Mouse (Mus musculus) frontal cortex, postnatal 36 days (tissue): ENCODE measurements around the gene Ptges3.
"Not testable (repeated sequence)": the region's sequence is repeated elsewhere in the genome, so short reads cannot be mapped to it uniquely, and the experiment has no call there.

Experiments
- DNase-seq, 2 experiments: peaks; one replicate each; pipeline ENCODE4 v3.0.0; 2022; ENCODE audit warnings: low spot score in 2 of 2

Ptges3 gene

DNA sequence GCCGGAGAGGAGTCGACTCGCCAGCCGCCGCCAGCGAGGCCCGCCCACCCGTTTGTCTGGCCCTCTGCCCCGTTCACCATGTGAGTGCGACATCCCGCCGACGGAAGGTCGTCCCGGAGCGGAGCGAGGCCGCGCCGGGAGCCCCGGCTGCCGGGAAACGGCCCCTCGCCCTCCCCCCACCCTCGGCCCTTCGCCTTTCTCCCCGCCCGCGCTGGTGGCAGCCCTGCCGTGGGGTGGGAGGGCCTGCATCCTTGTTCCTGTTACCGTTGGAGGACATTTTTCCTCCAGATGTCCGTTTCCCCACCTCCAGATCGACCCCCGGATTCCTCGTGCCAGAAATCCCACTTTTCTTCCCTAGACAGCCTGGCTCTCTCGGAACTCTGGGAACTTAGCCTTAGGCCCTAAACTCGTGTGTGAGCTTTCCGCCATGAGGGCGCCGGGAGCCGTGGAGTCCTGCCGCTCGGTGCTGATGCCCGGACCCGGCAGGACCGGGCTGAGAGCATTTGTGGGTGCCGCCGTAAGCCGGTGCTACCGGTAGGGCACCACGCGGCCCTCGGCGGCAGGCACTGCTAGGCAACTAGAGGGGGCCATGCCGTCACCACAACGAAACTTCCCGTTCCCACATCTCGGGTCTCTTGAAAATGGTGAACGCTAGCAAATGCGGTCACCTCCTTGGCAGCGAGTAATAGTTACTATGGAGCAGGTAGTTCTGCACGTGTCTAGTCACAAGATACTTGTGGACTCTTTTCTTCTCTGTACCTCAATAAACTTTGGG lies 640 bp downstream of the Ptges3 start:
- peak in 1 of 2 experiments; percentile 41 for DNase-seq

GRCm38 (mm10) chr10:128061109-128061508 lies 2.4 kb downstream of the Ptges3 start:
- DNase-seq, result no peak

- no peak for DNase-seq
Measured at GRCm38 (mm10) chr10:128062221-128062989, 3.7 kb downstream of the Ptges3 start.

GRCm38 (mm10) chr10:128066072-128066471 lies 7.3 kb downstream of the Ptges3 start:
- no peak for DNase-seq

GRCm38 (mm10) chr10:128069201-128069600 lies 10.4 kb downstream of the Ptges3 start:
- no peak for DNase-seq

DNA sequence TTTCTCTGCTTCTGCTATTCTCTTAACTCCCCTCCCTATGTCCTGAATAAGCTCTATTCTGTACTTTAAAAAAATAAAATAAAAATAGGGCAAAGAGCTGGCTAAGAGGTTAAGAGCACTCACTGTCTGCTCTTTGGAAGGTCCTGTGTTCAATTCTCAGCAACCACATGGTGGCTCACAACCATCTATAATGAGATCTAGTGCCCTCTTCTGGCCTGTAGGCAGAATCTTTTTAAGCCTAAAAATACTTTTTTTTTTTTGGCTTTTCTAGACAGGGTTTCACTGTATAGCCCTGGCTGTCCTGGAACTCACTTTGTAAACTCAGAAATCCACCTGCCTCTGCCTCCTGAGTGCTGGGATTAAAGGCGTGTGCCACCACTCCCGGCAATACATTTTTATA lies 11.7 kb downstream of the Ptges3 start:
- not testable (repeated sequence) for DNase-seq

DNA sequence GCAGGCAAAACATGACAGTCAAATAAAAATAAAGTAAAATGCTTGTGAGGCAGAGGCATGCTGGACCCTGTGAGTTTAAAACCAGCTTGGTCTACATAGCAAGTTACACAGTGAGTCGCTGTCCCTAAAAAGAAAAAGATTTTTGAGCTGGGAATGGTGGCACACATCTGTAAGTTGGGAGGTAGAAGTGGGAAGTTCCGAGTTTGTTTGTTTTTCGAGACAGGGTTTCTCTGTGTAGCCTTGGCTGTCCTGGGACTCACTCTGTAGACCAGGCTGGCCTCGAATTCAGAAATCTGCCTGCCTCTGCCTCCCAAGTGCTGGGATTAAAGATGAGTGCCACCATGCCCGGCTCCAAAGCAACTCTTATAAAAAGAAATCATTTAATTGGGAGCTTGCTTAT lies 19.5 kb downstream of the Ptges3 start:
- not testable (repeated sequence) for DNase-seq

DNA sequence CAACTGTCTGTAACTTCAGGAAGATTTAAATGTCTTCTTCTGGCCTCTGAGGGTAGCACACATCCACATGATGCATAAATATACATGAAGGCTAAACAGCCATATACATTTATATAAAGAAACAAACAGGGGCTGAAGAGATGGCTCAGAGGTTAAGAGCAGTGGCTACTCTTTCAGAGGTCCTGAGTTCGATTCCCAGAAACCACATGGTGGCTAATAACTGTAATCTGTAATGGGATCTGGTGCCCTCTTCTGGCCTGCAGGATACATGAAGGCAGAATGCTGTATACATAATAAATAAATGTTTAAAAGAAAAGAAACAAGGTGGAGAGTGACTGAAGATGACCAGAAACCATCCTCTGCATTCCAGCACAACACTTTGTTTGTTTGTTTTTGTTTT lies 21.7 kb downstream of the Ptges3 start:
- DNase-seq, result no peak

DNA sequence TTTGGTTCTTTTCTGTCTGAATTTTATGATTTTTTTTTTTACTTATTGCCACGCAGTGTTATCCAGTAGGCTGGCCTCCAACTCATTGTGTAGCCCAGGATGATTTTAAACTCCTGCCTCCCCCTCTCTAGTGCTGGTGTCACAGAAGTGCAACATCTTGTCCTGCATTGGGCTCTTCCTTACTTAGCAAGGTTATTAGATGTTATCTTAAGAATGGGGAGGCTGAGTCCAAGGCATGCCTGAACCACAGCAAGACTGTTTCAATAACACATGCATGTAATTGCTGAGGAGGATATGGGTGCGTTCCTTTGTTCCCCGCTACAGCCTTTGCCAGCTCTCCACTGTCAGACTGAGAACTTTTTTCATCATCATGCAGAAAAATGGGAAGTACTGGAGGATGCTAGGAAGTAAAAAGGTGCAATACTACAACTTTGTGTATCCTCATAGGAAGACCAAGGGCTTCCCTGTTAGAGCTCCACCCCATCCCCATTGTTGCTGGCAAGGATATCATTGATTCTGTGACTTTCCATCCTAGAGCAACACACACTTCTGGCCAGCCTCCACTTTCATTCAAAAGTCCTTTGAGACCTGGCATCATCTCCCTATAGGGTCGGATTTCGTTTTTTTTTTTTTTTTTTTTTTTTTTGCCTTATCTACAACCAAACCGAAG lies 23.2 kb downstream of the Ptges3 start:
- no peak for DNase-seq

DNA sequence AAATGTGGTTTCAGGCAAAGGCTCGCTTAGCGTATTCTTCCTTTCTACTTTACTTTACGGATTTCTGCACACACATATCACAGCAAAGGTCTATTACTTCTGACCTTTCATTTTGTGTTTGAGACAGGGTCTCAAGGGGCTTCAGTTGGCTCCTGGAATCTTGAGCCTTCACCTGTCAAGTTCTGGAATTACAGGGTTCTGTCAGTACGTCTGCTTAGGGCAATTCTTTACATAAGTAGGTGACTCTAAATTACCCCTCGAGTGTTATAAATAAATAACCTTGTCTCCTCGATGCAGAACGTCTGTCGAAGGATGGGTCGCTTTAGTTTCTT lies 23.7 kb downstream of the Ptges3 start:
- no peak for DNase-seq

DNA sequence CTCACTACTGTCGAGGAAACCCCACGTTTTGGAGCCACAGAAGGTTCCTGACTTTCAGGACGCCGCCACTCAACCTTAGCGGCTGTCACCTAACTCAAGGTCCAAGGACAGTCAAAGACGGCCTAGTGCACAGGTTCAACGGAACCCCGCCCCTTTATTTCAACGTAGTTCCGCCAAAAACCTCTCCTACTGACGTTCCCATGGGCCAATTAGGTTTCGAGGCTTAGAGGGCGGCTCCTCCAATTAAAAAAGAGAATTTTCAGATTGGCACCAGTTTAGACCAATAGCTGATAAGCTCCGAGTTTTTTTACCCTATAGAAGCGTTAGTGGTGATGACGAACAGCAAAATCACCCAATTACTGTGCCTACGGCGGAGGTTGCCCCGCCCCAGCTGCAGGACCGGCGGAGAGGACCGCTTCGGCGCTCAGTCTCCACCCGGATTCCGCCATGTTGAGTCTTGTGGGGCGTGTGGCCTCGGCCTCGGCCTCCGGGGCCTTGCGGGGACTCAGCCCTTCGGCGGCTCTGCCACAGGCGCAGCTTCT lies 24.2 kb downstream of the Ptges3 start, which contains the start of gene Atp5b:
Atp5b (plus strand) TSS at position 394 of the 542 bp plus-strand sequence.
- peak; percentile 97 to 100 for DNase-seq

DNA sequence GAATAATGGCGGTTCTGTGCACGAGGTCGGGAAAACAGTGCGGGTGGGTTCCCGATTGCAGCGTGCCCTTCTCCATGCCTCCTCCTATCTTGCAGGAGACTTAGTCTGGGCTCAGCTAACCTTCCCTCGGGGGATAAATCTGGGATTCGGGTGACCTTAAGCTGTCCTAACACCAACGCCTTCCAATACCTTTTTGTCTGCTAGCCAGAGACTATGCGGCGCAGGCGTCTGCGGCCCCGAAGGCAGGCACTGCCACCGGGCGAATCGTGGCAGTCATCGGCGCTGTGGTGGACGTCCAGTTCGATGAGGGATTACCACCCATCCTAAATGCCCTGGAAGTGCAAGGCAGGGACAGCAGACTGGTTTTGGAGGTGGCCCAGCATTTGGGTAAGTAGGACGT lies 24.9 kb downstream of the Ptges3 start:
- peak in 1 of 2 experiments; percentile 35 for DNase-seq

DNA sequence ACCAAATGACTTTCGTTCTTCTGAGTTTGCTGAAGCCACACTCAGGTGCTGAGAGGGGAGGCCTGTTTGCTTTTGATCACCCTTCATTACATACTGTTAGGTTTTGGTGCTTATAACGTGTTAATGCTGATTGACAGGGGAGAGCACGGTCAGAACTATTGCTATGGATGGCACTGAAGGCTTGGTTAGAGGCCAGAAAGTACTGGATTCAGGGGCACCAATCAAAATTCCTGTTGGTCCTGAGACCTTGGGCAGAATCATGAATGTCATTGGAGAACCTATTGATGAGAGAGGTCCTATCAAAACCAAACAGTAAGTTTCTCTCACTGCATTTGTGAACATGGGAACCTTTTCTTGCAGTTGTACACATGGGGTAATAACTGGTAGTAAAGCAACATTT lies 25.4 kb downstream of the Ptges3 start:
- DNase-seq, result no peak

- peak in 1 of 2 experiments; percentile 31 for DNase-seq
Measured at GRCm38 (mm10) chr10:128086391-128086790, 27.6 kb downstream of the Ptges3 start.

DNA sequence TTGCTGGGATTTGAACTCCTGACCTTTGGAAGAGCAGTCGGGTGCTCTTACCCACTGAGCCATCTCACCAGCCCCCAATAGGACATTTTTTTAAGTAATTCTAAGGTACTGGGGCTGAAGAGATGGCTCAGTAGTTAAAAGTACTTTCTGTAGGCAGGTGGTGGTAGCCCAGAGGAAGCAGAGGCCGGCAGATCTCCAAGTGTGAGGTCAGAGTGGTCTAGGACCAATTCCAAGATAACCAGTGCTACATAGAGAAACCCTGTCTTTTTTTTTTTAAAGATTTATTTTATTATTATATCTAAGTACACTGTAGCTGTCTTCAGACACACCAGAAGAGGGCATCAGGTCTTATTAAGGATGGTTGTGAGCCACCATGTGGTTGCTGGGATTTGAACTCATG lies 28.5 kb downstream of the Ptges3 start:
- DNase-seq, result not testable (repeated sequence)

DNA sequence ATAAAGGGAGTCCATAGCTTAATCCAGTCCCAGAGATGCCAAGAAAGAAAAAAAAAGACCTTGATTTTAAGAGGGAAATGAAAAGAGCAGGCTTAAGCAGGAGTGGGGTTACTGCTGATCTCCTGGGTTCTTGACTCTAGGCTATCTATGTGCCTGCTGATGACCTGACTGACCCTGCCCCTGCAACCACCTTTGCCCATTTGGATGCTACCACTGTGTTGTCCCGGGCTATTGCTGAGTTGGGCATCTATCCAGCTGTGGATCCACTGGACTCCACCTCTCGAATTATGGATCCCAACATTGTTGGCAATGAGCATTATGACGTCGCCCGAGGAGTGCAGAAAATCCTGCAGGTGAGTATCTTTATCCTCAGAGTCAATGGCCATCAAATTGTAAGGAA lies 29.4 kb downstream of the Ptges3 start:
- DNase-seq, result no peak

DNA sequence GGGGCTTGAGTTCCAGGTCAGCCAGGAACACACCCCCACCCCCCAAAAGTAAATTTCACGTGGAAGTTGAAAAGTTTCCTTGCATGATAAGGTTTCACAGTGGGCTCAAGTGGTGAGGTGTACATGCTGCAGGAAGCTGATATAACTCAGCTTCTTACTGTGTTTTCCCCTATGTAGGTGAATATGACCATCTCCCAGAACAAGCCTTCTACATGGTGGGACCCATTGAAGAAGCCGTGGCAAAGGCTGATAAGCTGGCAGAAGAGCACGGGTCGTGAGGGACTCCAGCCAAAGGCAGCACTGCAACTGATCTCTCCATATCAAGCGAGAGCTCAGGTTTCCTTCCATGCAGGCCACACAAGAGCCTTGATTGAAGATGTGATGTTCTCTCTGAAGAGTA lies 31.1 kb downstream of the Ptges3 start:
- no peak for DNase-seq

- peak; percentile 83 to 92 for DNase-seq
Measured at GRCm38 (mm10) chr10:128090651-128091563, 32.2 kb downstream of the Ptges3 start.

DNA sequence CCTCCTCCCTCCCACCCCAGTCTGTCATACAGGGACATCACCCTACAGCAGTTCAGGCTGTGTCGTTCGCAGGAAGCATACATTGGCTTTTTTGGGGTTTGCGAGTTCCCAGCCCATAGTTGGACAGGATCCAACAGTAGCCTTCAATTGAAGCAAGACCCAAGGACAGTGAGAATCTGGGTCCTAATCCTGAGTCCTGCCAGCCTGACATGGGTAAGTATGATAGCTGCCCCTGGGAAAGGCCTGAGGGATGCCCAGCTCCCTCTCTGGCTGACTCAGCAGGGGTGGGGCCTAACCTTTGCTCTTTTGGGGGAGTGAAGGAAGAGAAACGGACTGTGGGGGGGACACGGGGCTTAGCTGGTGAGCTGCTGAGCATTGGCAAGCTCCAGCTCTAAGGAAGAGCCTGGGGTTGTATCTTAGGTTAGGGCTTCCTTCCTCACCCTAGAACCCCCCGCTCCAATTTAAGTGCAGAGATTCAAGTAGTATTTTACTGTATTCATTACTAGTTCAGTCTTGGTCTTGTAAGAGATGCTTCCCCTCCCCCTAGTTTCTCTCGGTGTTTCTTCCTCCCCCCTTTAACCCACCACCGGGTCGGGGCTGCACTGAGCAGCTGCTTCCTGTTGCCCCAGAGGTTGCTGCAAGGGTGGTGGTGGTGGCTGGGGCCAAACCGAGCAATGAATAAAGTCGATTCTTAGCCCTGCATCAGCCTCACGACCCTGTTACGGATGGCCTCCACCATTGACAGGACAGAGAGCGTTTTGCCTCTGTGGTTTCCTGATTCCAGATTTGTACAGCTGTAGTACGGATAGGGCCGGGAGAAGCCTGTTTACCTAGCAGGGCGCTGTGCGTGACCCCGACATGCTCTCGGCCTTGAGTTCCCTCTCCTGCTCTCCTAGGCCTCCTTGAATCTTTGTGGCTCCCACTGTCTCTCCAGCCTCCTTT lies 33.1 kb downstream of the Ptges3 start, which contains the start of gene Baz2a:
Baz2a (plus strand) TSS at position 14 of the 942 bp plus-strand sequence.
- DNase-seq, result peak; percentile 16 to 32
